Mouse (Mus musculus) spleen, adult 2 months (tissue): ENCODE measurements around the gene Dlx6. TPM values are rescaled to one million over a fixed set of nuclear protein-coding genes. Genes with fewer than 3 reads are reported as not detected.

Source experiments
- DNase-seq, 2 experiments: peaks; one replicate each; pipeline versions ENCODE4 v3.0.0 to v3.0.0-alpha.2; 2012 to 2021; ENCODE audit warnings: low spot score in 2 of 2, low read depth in 1 of 2
- H3K27ac ChIP-seq: fragments of 200-500 bp; 2 replicates; pipeline ENCODE4 v1.5.1; 2012; ENCODE audit warnings: low read length, inconsistent platforms; ENCODE audit not compliant: insufficient read depth
- H3K27me3 ChIP-seq: fragments of 200-500 bp; 2 replicates; pipeline ENCODE4 v1.6.1; 2012; ENCODE audit warnings: mild to moderate bottlenecking, moderate library complexity, low read length, inconsistent platforms; ENCODE audit not compliant: control insufficient read depth, insufficient read depth
- H3K36me3 ChIP-seq: fragments of 200-500 bp; 2 replicates; pipeline ENCODE4 v1.6.1; 2012; ENCODE audit warnings: mild to moderate bottlenecking, low read length, inconsistent platforms; ENCODE audit not compliant: control insufficient read depth, insufficient read depth
- H3K4me1 ChIP-seq: fragments of 200-500 bp; 2 replicates; pipeline ENCODE4 v1.6.1; 2011; ENCODE audit warnings: inconsistent platforms; ENCODE audit not compliant: control insufficient read depth, insufficient read depth, insufficient read length
- H3K4me3 ChIP-seq: fragments of 200-500 bp; 2 replicates; pipeline ENCODE4 v1.5.1; 2011; ENCODE audit warnings: mild to moderate bottlenecking, inconsistent platforms; ENCODE audit not compliant: insufficient read depth, insufficient read length; ENCODE audit errors: extremely low read depth
- CTCF ChIP-seq: fragments of 200-500 bp; IDR thresholded peaks from 2 replicates; pipeline ENCODE4 v1.5.1; 2011; ENCODE audit warnings: mild to moderate bottlenecking, inconsistent platforms; ENCODE audit not compliant: insufficient read depth, insufficient read length, insufficient replicate concordance; ENCODE audit errors: extremely low read depth
- POLR2A ChIP-seq: fragments of 200-500 bp; IDR thresholded peaks from 2 replicates; pipeline ENCODE4 v1.6.1; 2011; ENCODE audit warnings: low read depth, low read length, inconsistent platforms
- WGBS: fragments of 180-500 bp; shearing (Covaris S2); methylation state at CpG from one replicate; pipeline ENCODE4 v1.1.7; 2018; 5-methylcytosine and 5-hydroxymethylcytosine counted together
- polyA plus RNA-seq: library from polyadenylated mRNA; depleted of rRNA; stranded (reverse); fragments of >200 nt; gene quantifications from 2 replicates; pipeline ENCODE4 v1.2.3, GENCODE M21; 2012

The Dlx6 gene
- polyA plus RNA-seq, 1 experiment = not detected

GRCm38 (mm10) chr6:6859111-6859949 lies 3.8 kb upstream of the Dlx6 start:
- no peaks in the 10 kb centered on the region; the same call in 1 of the 2 replicates for H3K4me1 ChIP-seq
- WGBS = 8% methylated on average over 19 of the region's 19 CpGs
- DNase-seq = no peak
- H3K27me3 ChIP-seq = peaks cover 32% of the 10 kb centered on the region
- H3K36me3 ChIP-seq = no peaks in the 10 kb centered on the region
- H3K4me3 ChIP-seq = no peak overlapping the region
- no peak for TF ChIP-seq POLR2A
- TF ChIP-seq CTCF = no peak
- H3K27ac ChIP-seq = no peak overlapping the region

DNA sequence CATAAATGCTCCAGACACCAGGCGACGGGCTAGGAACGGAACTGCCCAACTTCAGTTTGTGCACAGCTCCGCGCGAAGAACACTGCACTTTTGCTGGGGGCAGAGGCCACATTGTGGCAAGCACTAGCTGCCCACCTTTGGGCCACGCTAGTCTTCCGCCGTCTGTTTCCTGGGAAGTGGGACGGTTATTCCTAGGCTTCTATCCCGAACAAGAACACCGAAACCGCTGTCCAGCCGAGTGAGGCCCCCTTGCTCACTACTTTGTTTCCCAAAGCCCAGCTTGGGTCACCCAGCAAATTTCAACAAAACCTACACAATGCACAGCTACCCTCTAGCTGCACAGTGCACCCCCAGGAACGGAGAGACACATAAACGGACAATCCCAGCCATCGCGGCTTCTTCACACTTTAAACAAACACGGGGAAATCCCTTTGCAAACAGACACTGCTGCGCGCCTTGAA lies 3.2 kb upstream of the Dlx6 start:
- H3K27me3 ChIP-seq = peaks cover 34% of the 10 kb centered on the region
- no peaks in the 10 kb centered on the region for H3K36me3 ChIP-seq

DNA sequence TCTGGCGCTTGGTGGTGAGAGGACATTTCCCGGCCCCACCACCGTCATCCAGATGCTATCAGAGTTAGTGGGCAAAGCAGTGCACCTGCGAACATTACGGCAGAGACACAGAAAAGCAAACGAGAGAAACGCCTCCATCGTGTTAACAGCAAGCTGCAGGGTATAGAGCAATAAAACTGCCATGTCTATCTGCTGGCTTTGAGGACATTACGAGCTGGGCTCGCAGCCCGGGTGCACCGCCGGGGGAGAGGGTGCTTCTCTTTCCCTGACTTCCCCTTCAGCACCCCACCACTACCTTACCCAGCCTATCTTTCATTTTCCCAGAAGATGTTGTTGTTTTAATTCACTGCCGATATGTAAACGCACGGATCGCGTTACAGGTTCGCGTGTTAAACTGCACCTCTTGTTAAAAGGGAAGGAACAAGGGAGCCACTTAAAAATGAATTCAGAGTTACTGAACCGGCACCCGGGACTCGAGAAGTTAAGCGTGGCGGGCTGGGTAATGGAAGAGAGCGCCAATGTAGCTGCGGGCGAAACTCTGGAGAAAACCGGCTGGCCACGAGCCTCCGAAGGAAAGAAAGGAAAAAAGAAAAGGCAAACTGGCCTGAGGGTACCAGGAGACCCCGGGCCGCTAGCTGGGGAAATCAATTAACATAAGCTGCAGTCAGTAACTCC lies 2.6 kb upstream of the Dlx6 start:
- no peaks in the 10 kb centered on the region for H3K36me3 ChIP-seq
- no peak overlapping the region for H3K4me3 ChIP-seq
- no peak for TF ChIP-seq POLR2A
- no peak for TF ChIP-seq CTCF
- no peak for DNase-seq
- no peaks in the 10 kb centered on the region; the same call in 1 of the 2 replicates for H3K4me1 ChIP-seq
- H3K27ac ChIP-seq = no peak overlapping the region
- WGBS = 1% methylated on average over 33 of the region's 33 CpGs
- peaks cover 35% of the 10 kb centered on the region for H3K27me3 ChIP-seq

More for the DNA sequence above, 3.2 kb upstream of the Dlx6 start:
- TF ChIP-seq CTCF (no peak), POLR2A (no peak)
- Histone ChIP-seq H3K4me1 (no peaks in the 10 kb centered on the region; the same call in 1 of the 2 replicates), H3K27ac (no peak overlapping the region), H3K4me3 (no peak overlapping the region)
- 3% methylated on average over 21 of the region's 21 CpGs for WGBS
- no peak for DNase-seq

DNA sequence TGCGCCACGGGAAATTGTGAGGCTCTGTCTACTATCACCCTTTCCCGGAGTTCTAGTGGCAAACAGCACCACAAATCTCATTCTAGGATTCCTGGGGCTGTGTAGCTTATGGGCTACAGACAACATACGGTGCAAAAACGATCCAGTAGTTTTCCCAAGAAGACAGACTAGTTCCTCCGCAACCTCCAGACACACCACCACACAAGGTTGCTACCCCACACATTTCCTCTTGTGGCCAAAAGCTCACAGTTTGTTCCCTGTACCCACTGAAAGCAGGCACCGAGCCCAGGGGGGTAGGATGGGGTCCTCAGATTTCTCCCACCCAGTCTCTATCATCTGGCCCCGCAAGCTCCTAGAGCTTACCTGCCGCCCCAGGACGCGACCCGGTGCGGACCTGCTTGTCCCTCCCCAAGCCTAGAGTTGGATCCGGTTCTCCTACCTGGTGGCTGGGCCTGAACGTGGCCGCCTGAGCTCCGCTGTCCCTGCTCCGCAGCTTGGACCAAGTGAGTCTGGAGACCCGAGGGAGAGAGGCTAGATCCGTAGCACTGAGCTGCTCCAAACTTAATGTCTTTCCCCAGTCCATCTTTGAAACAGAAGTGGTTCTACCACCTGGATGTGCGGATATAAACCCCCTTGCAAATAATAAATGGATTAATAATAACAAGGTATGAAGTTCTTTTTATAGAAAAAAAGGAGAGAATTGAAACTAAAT lies 1.9 kb upstream of the Dlx6 start:
- no peak for TF ChIP-seq POLR2A
- no peak for TF ChIP-seq CTCF
- Histone ChIP-seq H3K4me3 (no peak overlapping the region), H3K36me3 (no peaks in the 10 kb centered on the region), H3K4me1 (no peaks in the 10 kb centered on the region; the same call in 1 of the 2 replicates), H3K27ac (no peak overlapping the region), H3K27me3 (peaks cover 34% of the 10 kb centered on the region)
- DNase-seq = no peak
- 7% methylated on average over 21 of the region's 21 CpGs for WGBS

GRCm38 (mm10) chr6:6861798-6862428 lies 1.2 kb upstream of the Dlx6 start:
- no peaks in the 10 kb centered on the region; the same call in 1 of the 2 replicates for H3K4me1 ChIP-seq
- H3K4me3 ChIP-seq = no peak overlapping the region
- no peak for DNase-seq
- no peak for TF ChIP-seq POLR2A
- peaks cover 32% of the 10 kb centered on the region for H3K27me3 ChIP-seq
- H3K36me3 ChIP-seq = no peaks in the 10 kb centered on the region
- no peak overlapping the region for H3K27ac ChIP-seq
- 5% methylated on average over 11 of the region's 11 CpGs for WGBS

- no peaks in the 10 kb centered on the region; the same call in 1 of the 2 replicates for H3K4me1 ChIP-seq
- DNase-seq = no peak
- no peaks in the 10 kb centered on the region for H3K36me3 ChIP-seq
- no peak overlapping the region for H3K27ac ChIP-seq
- H3K27me3 ChIP-seq = peaks cover 32% of the 10 kb centered on the region
- no peak for TF ChIP-seq POLR2A
- no peak for TF ChIP-seq CTCF
- WGBS = 5% methylated on average over 23 of the region's 23 CpGs
- no peak overlapping the region for H3K4me3 ChIP-seq
These were observed 523 bp upstream of the Dlx6 start for GRCm38 (mm10) chr6:6862611-6863010.
